Mouse (Mus musculus) erythroblast, embryonic 14.5 days (primary cell): ENCODE data around the gene Gm10251. TPM values are rescaled to one million over a fixed set of nuclear protein-coding genes. Genes with fewer than 3 reads are reported as not detected.
"Not testable (repeated sequence)": the region's sequence is repeated elsewhere in the genome, so short reads cannot be mapped to it uniquely, and the experiment has no call there.

ENCODE experiments used
- H3K27me3 ChIP-seq: 2 replicates; pipeline ENCODE4 v1.6.1; 2012; ENCODE audit warnings: inconsistent platforms; ENCODE audit not compliant: control insufficient read depth
- H3K36me3 ChIP-seq: 2 replicates; pipeline ENCODE4 v1.6.1; 2012; ENCODE audit warnings: mild to moderate bottlenecking, inconsistent platforms; ENCODE audit not compliant: control insufficient read depth
- H3K4me1 ChIP-seq: 2 replicates; pipeline ENCODE4 v1.6.1; 2012; ENCODE audit warnings: inconsistent platforms; ENCODE audit not compliant: control insufficient read depth
- H3K4me3 ChIP-seq: replicated peaks from 2 replicates; pipeline ENCODE3; 2012; ENCODE audit warnings: moderate library complexity, mild to moderate bottlenecking, inconsistent platforms
- H3K9me3 ChIP-seq: 2 replicates; pipeline ENCODE4 v1.6.1; 2012; ENCODE audit warnings: low read length, inconsistent platforms, mixed read lengths; ENCODE audit not compliant: control insufficient read depth
- polyA plus RNA-seq: library from polyadenylated mRNA; stranded (reverse); fragments of >175 nt; gene quantifications from 2 replicates; pipeline ENCODE4 v1.2.3, GENCODE M21; 2012

The Gm10251 gene
- not detected in 2 replicates for polyA plus RNA-seq

- not testable (repeated sequence) for H3K27me3 ChIP-seq, H3K4me3 ChIP-seq, H3K9me3 ChIP-seq, H3K4me1 ChIP-seq, H3K36me3 ChIP-seq
These were observed at the start of gene Gm10251 for GRCm38 (mm10) chr14:6684070-6684469. Gm10251 (minus strand) TSS chr14:6684170.

GRCm38 (mm10) chr14:6720151-6720550, 36.2 kb upstream of the Gm10251 start, which contains the start of gene Gm8050:
Gm8050 (minus strand) TSS chr14:6720251.
- not testable (repeated sequence) for H3K4me3 ChIP-seq

GRCm38 (mm10) chr14:6622318-6622717, 61.7 kb downstream of the Gm10251 start, which contains the start of gene Gm3460:
Gm3460 (minus strand) TSS chr14:6622418.
- H3K36me3 ChIP-seq, H3K27me3 ChIP-seq, H3K9me3 ChIP-seq, H3K4me3 ChIP-seq, H3K4me1 ChIP-seq: not testable (repeated sequence)

More at GRCm38 (mm10) chr14:6720151-6720550, 36.2 kb upstream of the Gm10251 start, which contains the start of gene Gm8050:
- H3K27me3 ChIP-seq, H3K9me3 ChIP-seq, H3K36me3 ChIP-seq, H3K4me1 ChIP-seq: not testable (repeated sequence)

GRCm38 (mm10) chr14:6606436-6606835, 77.5 kb downstream of the Gm10251 start:
- not testable (repeated sequence) for H3K27me3 ChIP-seq, H3K4me3 ChIP-seq, H3K36me3 ChIP-seq, H3K4me1 ChIP-seq, H3K9me3 ChIP-seq

GRCm38 (mm10) chr14:6605004-6605403, 79.0 kb downstream of the Gm10251 start:
- H3K9me3 ChIP-seq, H3K27me3 ChIP-seq, H3K4me3 ChIP-seq, H3K4me1 ChIP-seq, H3K36me3 ChIP-seq: not testable (repeated sequence)

GRCm38 (mm10) chr14:6604551-6604950, 79.4 kb downstream of the Gm10251 start:
- H3K4me3 ChIP-seq, H3K4me1 ChIP-seq, H3K27me3 ChIP-seq, H3K9me3 ChIP-seq, H3K36me3 ChIP-seq: not testable (repeated sequence)

GRCm38 (mm10) chr14:6590513-6590912, 93.5 kb downstream of the Gm10251 start, which contains the start of gene Gm3629:
Gm3629 (minus strand) TSS chr14:6590613.
- H3K4me1 ChIP-seq, H3K36me3 ChIP-seq, H3K4me3 ChIP-seq, H3K9me3 ChIP-seq, H3K27me3 ChIP-seq: not testable (repeated sequence)

Other genes with a start within 250 kb of the Gm10251 start
- not detected in 2 replicates for gene Gm3594, start 239.6 kb downstream of the Gm10251 start, polyA plus RNA-seq
- not detected in 2 replicates for gene Gm8356, start 146.9 kb downstream of the Gm10251 start, polyA plus RNA-seq
- gene Gm3629, start 93.6 kb downstream of the Gm10251 start, polyA plus RNA-seq, result not detected in 2 replicates
- not detected in 2 replicates for gene Gm3460, start 61.8 kb downstream of the Gm10251 start, polyA plus RNA-seq
- gene Gm8050, start 36.1 kb upstream of the Gm10251 start, polyA plus RNA-seq, result not detected in 2 replicates
- not detected in 2 replicates for gene Gm3636, start 58.2 kb upstream of the Gm10251 start, polyA plus RNA-seq
- not detected in 2 replicates for gene Gm8362, start 90.2 kb upstream of the Gm10251 start, polyA plus RNA-seq
- not detected in 2 replicates for gene Gm3642, start 156.1 kb upstream of the Gm10251 start, polyA plus RNA-seq
- gene Gm3667, start 205.8 kb upstream of the Gm10251 start, polyA plus RNA-seq, result not detected in 2 replicates